Mouse (Mus musculus): ENCODE measurements around the gene Slc5a3.

Slc5a3 gene

DNA sequence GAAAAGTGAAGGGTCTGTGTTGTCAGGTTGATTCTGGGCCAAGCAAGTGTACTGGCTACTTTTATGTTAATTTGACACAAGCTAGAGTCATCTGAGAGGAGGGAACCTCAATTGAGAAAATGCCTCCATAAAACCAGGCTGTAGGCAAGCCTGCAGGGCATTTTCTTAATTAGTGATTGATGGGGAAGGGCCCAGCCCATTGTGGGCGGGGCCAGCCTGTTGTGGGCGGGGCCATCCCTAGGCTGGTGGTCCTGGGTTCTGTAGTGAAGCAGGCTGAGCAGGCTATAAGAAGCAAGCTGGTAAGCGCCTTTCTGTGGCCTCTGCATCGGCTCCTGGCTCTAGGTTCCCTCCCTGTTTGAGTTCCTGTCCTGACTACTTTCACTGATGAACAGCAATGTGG, 69.1 kb downstream of the Slc5a3 start:
- no peak for DNase-seq

DNA sequence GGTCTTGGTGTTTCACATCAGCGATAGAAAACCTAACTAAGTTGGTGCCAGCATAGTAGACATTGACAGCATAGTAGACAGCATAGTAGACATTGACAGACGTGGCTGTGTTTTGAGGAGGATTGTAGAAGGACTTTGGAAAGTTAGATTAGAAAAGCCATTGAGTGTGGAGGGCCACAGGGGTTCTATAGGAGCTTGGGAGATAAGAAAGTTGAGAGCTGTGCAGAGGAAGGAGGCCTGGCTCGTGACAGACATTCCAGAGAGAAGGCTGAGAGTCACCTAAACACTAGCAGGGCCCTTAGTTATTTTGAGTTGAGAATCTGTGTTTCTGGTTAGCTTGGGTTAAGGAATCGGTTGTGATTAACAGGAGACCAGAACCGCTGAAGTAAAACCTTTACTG, 69.5 kb downstream of the Slc5a3 start:
- no peak for DNase-seq

DNA sequence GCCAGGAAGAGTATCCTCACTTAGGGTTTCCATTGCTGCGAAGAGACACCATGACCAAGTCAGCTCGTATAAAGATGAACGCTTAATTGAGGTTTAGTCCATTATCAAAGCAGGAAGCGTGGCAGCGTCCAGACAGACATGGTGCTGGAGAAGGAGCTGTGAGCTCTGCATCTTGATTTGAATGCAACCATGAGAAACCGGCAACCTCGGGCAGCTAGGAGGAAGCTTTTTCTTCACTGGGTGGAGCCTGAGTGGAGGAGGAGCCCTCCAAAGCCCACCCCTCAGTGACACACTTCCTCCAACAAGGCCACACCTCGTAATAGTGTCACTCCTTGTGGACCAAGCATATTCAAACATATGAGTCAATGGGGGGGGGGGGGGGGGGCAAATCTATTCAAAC, 71.7 kb downstream of the Slc5a3 start:
- no peak for DNase-seq

DNA sequence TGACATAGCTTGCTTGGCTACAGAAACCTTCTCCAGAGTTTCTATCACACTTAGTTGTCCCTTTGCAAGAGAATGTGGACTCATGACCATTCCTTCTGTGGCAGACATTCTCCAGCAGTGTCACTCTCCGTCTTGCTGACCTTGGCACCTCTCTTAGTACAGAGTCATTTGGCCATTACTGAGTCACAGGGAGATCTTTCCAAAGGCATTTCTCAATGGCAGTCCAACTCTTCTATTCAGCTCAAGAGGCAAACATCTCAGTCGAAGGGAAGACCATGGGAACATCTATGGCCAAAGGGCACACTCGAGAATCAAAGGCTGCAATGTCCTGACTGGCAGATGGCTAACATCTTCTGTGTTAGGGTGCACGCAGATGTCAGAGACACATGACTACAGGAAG, 74.4 kb downstream of the Slc5a3 start:
- no peak for DNase-seq

DNA sequence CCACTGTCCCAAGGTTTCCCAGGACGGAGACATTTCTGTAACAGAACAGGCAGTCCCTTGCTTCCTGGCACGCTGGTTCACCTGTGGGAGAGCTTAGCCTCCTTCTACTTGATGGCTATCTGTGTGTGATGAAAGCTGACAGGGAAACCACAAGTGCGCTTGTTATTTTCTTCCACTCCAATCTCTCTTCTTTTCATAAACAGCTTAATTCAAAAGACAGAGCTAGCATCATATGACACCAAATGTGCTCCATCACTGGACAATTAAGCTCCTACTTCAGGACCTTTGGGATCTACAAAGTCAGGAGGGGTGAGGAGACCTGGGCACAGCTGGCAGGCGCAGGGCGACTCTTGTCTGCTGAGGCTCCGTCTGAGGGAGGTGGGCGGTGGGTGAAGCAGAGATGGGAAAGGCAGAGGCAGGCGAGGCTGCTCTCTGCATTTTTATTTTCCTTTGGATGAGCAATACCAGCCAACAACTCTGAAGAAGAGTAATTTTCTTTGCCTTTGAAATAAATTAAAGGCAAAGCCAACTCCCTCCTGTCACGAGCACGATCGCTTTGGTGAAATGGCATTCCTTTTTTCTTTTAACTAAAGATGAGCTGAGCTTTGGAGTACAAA, 76.1 kb downstream of the Slc5a3 start:
- DNase-seq = no peak

DNA sequence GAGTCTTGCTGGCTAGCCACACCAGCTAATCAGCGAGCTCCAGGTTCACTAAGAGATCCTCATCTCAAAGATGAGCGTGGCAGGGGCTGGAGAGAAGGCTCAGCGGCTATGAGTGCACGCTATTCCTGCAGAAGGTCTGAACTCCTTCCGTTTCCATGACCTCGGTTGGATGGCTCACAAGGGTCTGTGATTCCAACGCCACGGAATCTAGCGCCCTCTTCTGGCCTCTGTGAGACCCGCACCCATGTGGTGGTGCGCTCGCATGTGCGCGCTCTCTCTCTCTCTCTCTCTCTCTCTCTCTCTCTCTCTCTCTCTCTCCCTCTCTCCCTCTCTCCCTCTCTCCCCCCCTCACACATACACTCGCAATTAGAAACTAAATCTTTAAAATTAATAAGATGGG, 78.2 kb downstream of the Slc5a3 start:
- DNase-seq = no peak
